Mouse (Mus musculus) limb, embryonic 14.5 days (tissue): ENCODE measurements at regions not wholly inside any gene's neighbourhood (a gene's known extent, or its start where the extent isn't known, plus 50 kb on each side); places are given as distances from the start of the nearest gene placed in this dataset.

Source experiments
- ATAC-seq: fragments of 200-750 bp; cut with Nextera tagmentation; 2 replicates; pipeline ENCODE4 v1.8.0; 2017; ENCODE audit warnings: low read depth, moderate number of reproducible peaks, moderate TSS enrichment; ENCODE audit not compliant: low FRiP score
- DNase-seq: peaks from one replicate; pipeline ENCODE4 v3.0.0-alpha.2; 2015; ENCODE audit warnings: low spot score
- H3K27ac ChIP-seq: fragments of 300-500 bp; sonication (generic); replicated peaks from 2 replicates; pipeline ENCODE4 v1.5.1; 2014; ENCODE audit warnings: low read depth, mild to moderate bottlenecking, low read length, moderate library complexity, mixed read lengths
- H3K27me3 ChIP-seq: fragments of 300-500 bp; sonication (generic); 2 replicates; pipeline ENCODE4 v1.6.1; 2014; ENCODE audit warnings: low read length, mixed read lengths; ENCODE audit not compliant: control insufficient read depth, insufficient read depth
- H3K36me3 ChIP-seq: fragments of 300-500 bp; sonication (generic); 2 replicates; pipeline ENCODE4 v1.6.1; 2014; ENCODE audit warnings: mild to moderate bottlenecking, low read length, moderate library complexity, mixed read lengths; ENCODE audit not compliant: control insufficient read depth, insufficient read depth
- H3K4me1 ChIP-seq: fragments of 300-500 bp; sonication (generic); 2 replicates; pipeline ENCODE4 v1.6.1; 2014; ENCODE audit warnings: antibody characterized with exemption, low read length, mixed read lengths; ENCODE audit not compliant: control insufficient read depth, insufficient read depth
- H3K4me2 ChIP-seq: fragments of 300-500 bp; sonication (generic); replicated peaks from 2 replicates; pipeline ENCODE4 v1.6.1; 2014; ENCODE audit warnings: low read depth, mild to moderate bottlenecking, low read length, moderate library complexity; ENCODE audit not compliant: severe bottlenecking
- H3K4me3 ChIP-seq: fragments of 300-500 bp; sonication (generic); replicated peaks from 2 replicates; pipeline ENCODE4 v1.5.1; 2014; ENCODE audit warnings: low read length
- H3K9ac ChIP-seq: fragments of 300-500 bp; sonication (generic); 2 replicates; pipeline ENCODE4 v1.6.1; 2014; ENCODE audit warnings: mild to moderate bottlenecking, low read depth, low read length, moderate library complexity; ENCODE audit not compliant: severe bottlenecking
- H3K9me3 ChIP-seq: fragments of 300-500 bp; sonication (generic); 2 replicates; pipeline ENCODE4 v1.6.1; 2016; ENCODE audit warnings: low read length; ENCODE audit not compliant: control insufficient read depth
- POLR2A ChIP-seq: fragments of 200-500 bp; IDR thresholded peaks from 2 replicates; pipeline ENCODE4 v1.8.0; 2012; ENCODE audit warnings: inconsistent platforms, mild to moderate bottlenecking, moderate library complexity, borderline replicate concordance; ENCODE audit not compliant: insufficient read depth, insufficient read length; ENCODE audit errors: extremely low read depth
- WGBS: fragments of 180-500 bp; shearing (Covaris S2); extraction: QIAGEN DNeasy Blood & Tissue Kit; methylation state at CpG from one replicate; pipeline ENCODE4 v1.1.7; 2014; 5-methylcytosine and 5-hydroxymethylcytosine counted together

- Histone ChIP-seq H3K27ac (no peak overlapping the region), H3K4me3 (no peak overlapping the region), H3K4me1 (peaks cover 32% of the 10 kb centered on the region), H3K4me2 (no peak overlapping the region), H3K9me3 (no peaks in the 10 kb centered on the region), H3K9ac (no peak overlapping the region), H3K27me3 (no peaks in the 10 kb centered on the region), H3K36me3 (no peaks in the 10 kb centered on the region)
- ATAC-seq (no peak), DNase-seq (no peak)
- TF ChIP-seq POLR2A: no peak
- 83% methylated on average over 3 of the region's 3 CpGs for WGBS
Observed at GRCm38 (mm10) chr13:112118564-112118963, 169.7 kb upstream of the Ankrd55 start.

GRCm38 (mm10) chr13:112119611-112120041 is 168.6 kb upstream of the Ankrd55 start:
- Histone ChIP-seq H3K9me3 (no peaks in the 10 kb centered on the region), H3K36me3 (no peaks in the 10 kb centered on the region), H3K27me3 (no peaks in the 10 kb centered on the region), H3K4me1 (peaks cover 32% of the 10 kb centered on the region), H3K4me3 (no peak overlapping the region), H3K9ac (no peak overlapping the region), H3K27ac (no peak overlapping the region), H3K4me2 (peak overlapping the region; percentile 27; the same call in 1 of the 2 replicates)
- TF ChIP-seq POLR2A: no peak
- WGBS: 40% methylated on average over 11 of the region's 11 CpGs
- DNase-seq: no peak
- ATAC-seq: no peak

- H3K4me1 ChIP-seq: peaks cover 32% of the 10 kb centered on the region
- 56% methylated on average over 4 of the region's 4 CpGs for WGBS
- H3K4me2 ChIP-seq: peak overlapping the region; percentile 27; the same call in 1 of the 2 replicates
Observed at GRCm38 (mm10) chr13:112120346-112120745, 167.9 kb upstream of the Ankrd55 start.

GRCm38 (mm10) chr13:112121110-112121509 is 167.1 kb upstream of the Ankrd55 start:
- H3K9me3 ChIP-seq: no peaks in the 10 kb centered on the region
- no peak overlapping the region for H3K9ac ChIP-seq
- no peaks in the 10 kb centered on the region for H3K27me3 ChIP-seq
- WGBS: 83% methylated on average over 9 of the region's 9 CpGs
- no peak overlapping the region for H3K27ac ChIP-seq
- ATAC-seq (no peak), DNase-seq (no peak)
- no peak for TF ChIP-seq POLR2A
- no peak overlapping the region for H3K4me2 ChIP-seq
- no peaks in the 10 kb centered on the region for H3K36me3 ChIP-seq
- no peak overlapping the region for H3K4me3 ChIP-seq
- H3K4me1 ChIP-seq: peaks cover 35% of the 10 kb centered on the region

More at GRCm38 (mm10) chr13:112120346-112120745, 167.9 kb upstream of the Ankrd55 start:
- Histone ChIP-seq H3K9me3 (no peaks in the 10 kb centered on the region), H3K36me3 (no peaks in the 10 kb centered on the region), H3K27ac (no peak overlapping the region), H3K27me3 (no peaks in the 10 kb centered on the region), H3K4me3 (no peak overlapping the region), H3K9ac (no peak overlapping the region)
- TF ChIP-seq POLR2A: no peak
- DNase-seq: no peak
- no peak for ATAC-seq

GRCm38 (mm10) chr13:112122842-112123373 is 165.3 kb upstream of the Ankrd55 start:
- WGBS: 86% methylated on average over 9 of the region's 9 CpGs

More at GRCm38 (mm10) chr13:112122842-112123373, 165.3 kb upstream of the Ankrd55 start:
- H3K27ac ChIP-seq: no peak overlapping the region
- no peaks in the 10 kb centered on the region for H3K36me3 ChIP-seq
- H3K4me2 ChIP-seq: no peak overlapping the region
- no peak for ATAC-seq
- H3K9me3 ChIP-seq: no peaks in the 10 kb centered on the region
- no peak for DNase-seq
- H3K9ac ChIP-seq: no peak overlapping the region
- no peak for TF ChIP-seq POLR2A
- no peak overlapping the region for H3K4me3 ChIP-seq
- no peaks in the 10 kb centered on the region for H3K27me3 ChIP-seq
- H3K4me1 ChIP-seq: peaks cover 33% of the 10 kb centered on the region
